Mouse (Mus musculus): Measurements from ENCODE around the gene Zfp105. TPM values are rescaled to one million over a fixed set of nuclear protein-coding genes. Genes with fewer than 3 reads are reported as not detected.

The Zfp105 gene
- total RNA-seq (2023) = not detected

GRCm38 (mm10) chr9:122922936-122923381, at the start of gene Zfp105:
Gene Zfp105 (plus strand): TSS chr9:122923072.

GRCm38 (mm10) chr9:122885385-122885784, 37.5 kb upstream of the Zfp105 start, which contains the start of gene Zkscan7:
Gene Zkscan7 (plus strand): TSS chr9:122885685.

GRCm38 (mm10) chr9:122950643-122951475, 28.0 kb downstream of the Zfp105 start, which contains the start of the genes 1110059G10Rik and Kif15:
Gene 1110059G10Rik (minus strand): TSS chr9:122951000.
Gene Kif15 (plus strand): TSS chr9:122951046.

Other genes starting within 250 kb of the Zfp105 start
- gene Topaz1, start 175.7 kb upstream of the Zfp105 start, total RNA-seq (2023) = not detected
- 13.7 TPM for gene Tcaim, start 117.5 kb upstream of the Zfp105 start, total RNA-seq (2023)
- not detected for gene Gm35549, start 79.0 kb upstream of the Zfp105 start, total RNA-seq (2023)
- gene Zfp445, start 57.1 kb upstream of the Zfp105 start, total RNA-seq (2023) = 114 TPM
- gene Zkscan7, start 37.4 kb upstream of the Zfp105 start, total RNA-seq (2023) = 4.0 TPM
- 30.9 TPM for gene 1110059G10Rik, start 27.9 kb downstream of the Zfp105 start, total RNA-seq (2023)
- gene Kif15, start 28.0 kb downstream of the Zfp105 start, total RNA-seq (2023) = 2.2 TPM
- gene Tmem42, start 98.3 kb downstream of the Zfp105 start, total RNA-seq (2023) = 30.4 TPM
- 2.0 TPM for gene Tgm4, start 111.7 kb downstream of the Zfp105 start, total RNA-seq (2023)
- gene Zdhhc3, start 190.1 kb downstream of the Zfp105 start, total RNA-seq (2023) = 51.1 TPM
- 50.7 TPM for gene Exosc7, start 190.1 kb downstream of the Zfp105 start, total RNA-seq (2023)
- 2.0 TPM for gene Clec3b, start 227.9 kb downstream of the Zfp105 start, total RNA-seq (2023)